Mouse (Mus musculus) lung, postnatal 25 days (tissue): Measurements from ENCODE around the gene Cnot6l.
A peak's percentile ranks its signal among the peaks of the same experiment; 100 is the strongest.

ENCODE experiments used
- DNase-seq: peaks from one replicate; pipeline ENCODE4 v3.0.0; 2022; ENCODE audit warnings: low spot score

Cnot6l gene

DNA sequence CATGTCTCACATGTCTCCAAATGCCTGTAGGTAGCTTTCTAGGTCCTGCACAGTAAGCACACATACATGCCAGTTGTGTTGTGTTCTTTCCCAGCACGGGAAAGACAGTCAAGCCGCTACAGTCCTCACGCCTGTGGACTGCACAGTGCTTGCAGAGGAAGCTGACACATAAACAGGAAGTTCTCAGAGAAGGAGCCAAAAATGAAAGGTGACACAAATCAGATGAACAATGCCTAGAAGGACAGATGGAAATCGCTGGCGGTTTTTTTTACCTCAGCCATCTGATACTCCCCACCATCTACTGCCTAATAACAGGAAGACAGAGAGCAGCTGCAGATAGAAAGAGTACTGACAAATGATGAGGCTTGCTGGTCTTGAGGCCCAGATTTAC lies at the start of gene Cnot6l:
Gene Cnot6l (minus strand): TSS at position 151 of the 391 bp plus-strand sequence.
- peak; percentile 87 for DNase-seq

DNA sequence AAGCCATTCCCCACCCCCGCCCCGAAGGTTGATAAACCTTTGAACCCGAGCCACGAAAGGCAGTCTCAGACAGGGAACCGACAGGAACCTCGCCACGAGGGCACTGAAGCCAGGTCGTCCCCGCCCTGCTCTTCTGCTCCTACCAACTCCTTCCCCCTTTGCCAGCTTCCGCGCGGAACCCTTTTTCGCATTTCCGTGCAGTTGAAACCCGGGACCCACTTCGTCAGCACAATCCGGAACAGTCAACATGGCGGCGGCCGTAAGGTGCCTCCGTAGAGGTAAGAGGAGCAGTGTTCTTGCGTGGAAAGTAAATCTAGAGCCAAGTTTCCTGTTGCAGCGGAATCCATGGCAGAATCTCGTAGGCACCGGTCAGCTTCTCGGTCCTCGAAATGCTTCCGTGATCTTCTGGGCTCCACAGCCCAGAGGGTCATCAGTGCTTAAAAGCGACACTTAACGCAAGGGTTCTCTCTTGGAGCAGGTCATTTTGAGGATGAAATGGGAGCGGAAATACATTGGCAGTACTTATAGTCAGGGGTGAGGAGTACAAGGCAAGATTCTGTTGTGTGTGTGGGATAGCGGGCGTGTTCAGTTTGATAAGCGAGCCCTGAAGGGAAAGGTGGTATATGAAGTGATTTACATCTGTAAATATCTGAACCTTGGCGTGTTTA lies 46.1 kb upstream of the Cnot6l start:
- DNase-seq, result peak; percentile 93

DNA sequence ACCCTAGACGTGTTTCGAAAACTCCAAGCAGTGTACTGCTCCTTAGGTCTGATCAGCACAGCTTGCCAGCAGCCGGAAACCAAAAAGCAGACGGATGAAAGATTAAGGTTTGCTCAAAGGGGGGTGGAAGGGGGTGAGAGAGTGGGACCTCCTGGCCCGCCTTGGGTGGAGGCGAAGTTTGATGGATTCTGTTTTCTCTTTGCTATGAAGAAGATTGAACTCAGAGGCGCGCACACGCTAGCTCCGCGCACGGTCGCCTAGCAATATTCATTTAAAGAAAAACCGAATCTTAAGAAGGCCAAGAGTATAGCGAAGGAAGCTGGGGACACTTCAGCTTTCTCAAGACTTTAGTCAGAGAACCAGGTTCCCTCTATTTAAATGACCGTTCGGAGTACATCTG lies 45.5 kb upstream of the Cnot6l start, which contains the start of gene Mrpl1:
Gene Mrpl1 (plus strand): TSS at position 35 of the 400 bp plus-strand sequence.
- DNase-seq, result peak; percentile 48

DNA sequence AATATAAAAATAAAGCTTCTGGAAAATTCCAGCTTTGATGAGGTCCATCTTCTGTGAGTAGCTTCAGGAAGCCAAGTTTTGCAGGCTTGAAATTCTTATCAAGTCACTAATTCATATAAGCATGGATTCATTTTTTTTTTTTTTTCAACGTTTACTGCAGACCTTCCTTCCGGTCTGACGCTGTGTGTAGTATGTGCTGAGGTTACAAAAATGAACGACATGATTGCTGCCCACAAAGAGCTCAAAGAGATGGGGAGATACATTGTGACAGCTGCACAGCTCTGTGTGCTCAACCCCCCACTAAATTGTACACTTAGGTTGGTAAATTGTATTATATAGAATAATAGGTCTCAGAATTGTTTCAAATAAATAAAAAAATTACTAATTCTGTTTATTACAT lies 44.6 kb upstream of the Cnot6l start:
- DNase-seq, result no peak

GRCm38 (mm10) chr5:96207531-96207930 lies 43.6 kb upstream of the Cnot6l start:
- no peak for DNase-seq

DNA sequence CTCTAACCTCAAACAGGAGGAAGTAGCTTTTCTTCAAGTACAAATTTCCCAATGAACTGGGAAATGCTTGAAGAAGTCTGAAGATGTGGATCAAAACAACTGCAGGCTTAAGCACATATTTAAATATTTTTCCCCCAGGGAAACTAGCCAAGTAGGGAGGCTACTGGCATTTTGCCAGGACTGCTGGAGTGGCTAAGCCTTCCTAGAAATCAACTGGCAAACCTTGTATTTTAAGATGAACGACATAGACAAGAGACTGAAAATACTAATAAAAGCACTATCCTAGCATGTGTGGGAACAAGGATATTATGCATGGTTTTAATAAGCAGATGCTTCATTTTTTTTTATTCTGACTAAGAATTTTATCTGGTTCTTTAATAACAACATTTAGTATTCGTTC lies 42.9 kb upstream of the Cnot6l start:
- DNase-seq, result peak; percentile 79

- DNase-seq, result no peak
These were observed 37.6 kb upstream of the Cnot6l start for GRCm38 (mm10) chr5:96201462-96202154.

GRCm38 (mm10) chr5:96200269-96200668 lies 36.3 kb upstream of the Cnot6l start:
- no peak for DNase-seq

DNA sequence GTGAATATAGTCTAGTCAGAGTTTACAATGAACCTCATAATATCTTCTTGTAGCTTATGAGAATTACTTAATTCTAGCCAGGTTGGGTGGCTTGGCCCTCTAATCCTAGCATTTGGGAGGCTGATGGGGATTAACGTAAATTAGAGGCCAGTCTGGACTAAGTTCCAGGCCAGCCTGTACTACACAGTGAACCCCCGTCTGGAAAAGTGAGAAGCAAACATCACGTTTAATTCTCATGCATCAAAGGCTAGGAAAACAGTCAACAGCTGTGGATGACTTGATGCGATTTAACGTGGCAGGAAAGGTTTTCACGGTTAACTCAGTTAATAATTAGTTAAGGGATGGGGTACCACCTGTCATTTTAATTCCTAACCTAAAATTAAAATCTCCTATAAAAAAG lies 34.3 kb upstream of the Cnot6l start:
- DNase-seq, result no peak

DNA sequence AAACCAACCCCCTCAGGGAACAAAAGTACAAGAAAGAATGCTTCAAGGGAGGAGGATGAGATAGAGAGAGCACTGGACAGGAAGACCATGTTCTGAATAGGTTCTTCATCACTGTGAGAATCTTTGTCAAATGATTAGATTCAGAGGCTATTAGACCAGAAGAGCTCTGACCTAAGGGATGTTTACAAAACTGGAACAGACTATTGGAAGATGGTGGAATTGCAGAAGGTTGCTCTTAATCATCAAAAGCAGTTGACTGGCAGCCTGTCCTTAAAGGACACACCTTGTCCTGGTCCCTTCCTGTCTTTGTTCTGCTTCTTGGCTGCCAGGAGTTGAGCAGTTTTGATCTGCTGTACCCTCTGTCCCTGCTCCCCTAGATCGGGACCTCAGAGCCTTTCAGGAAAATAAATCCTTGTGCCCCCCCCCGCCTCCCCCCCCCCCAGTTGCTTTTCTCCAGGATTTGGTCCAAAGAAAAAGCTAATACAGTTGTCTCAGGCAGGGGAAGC lies 32.6 kb upstream of the Cnot6l start:
- peak; percentile 28 for DNase-seq

GRCm38 (mm10) chr5:96191251-96191650 lies 27.3 kb upstream of the Cnot6l start:
- no peak for DNase-seq

- no peak for DNase-seq
These were observed 25.8 kb upstream of the Cnot6l start for GRCm38 (mm10) chr5:96189761-96190160.

DNA sequence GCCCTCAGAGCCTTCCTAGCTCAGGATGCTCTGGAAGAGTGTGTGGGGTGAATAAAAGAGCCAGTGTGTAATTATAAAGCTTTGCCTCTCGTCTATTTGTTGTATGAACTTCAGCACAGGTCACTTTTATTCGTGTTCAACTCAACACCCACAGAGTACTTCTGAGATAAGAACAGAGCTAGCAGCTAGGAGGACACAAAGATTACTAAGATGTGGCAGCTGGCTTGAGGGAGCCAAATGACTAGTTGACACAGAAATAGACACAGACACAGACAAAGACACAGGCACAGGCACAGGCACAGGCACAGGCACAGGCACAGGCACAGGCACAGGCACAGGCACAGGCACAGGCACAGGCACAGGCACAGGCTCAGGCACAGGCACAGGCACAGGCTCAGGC lies 20.0 kb upstream of the Cnot6l start:
- no peak for DNase-seq

DNA sequence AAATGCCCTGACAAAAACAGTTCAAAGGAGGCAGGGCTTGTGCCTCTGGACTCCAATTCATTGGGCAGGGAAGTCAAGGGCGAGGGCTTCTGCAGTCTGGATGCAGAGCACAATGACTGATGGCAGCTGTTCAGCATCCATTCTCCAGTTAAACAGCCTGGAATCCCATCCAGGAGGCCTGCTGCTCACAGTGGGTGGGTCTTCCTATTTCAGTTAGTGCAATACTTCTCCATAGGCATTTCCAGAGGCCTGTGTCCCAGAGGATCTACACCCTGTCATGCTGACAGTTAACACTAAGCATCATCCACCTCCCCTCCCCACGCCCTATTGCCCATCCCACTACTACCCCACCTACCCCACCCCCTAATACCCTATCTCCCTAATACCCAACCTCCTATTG lies 19.2 kb upstream of the Cnot6l start:
- DNase-seq, result no peak

GRCm38 (mm10) chr5:96176879-96177358 lies 12.9 kb upstream of the Cnot6l start:
- no peak for DNase-seq

- DNase-seq, result peak; percentile 54
These were observed 12.2 kb upstream of the Cnot6l start for GRCm38 (mm10) chr5:96176121-96176520.

- no peak for DNase-seq
These were observed 7.8 kb upstream of the Cnot6l start for GRCm38 (mm10) chr5:96171765-96172164.

- DNase-seq, result no peak
These were observed 6.5 kb upstream of the Cnot6l start for GRCm38 (mm10) chr5:96170443-96170842.

- no peak for DNase-seq
These were observed 2.8 kb upstream of the Cnot6l start for GRCm38 (mm10) chr5:96166761-96167160.

DNA sequence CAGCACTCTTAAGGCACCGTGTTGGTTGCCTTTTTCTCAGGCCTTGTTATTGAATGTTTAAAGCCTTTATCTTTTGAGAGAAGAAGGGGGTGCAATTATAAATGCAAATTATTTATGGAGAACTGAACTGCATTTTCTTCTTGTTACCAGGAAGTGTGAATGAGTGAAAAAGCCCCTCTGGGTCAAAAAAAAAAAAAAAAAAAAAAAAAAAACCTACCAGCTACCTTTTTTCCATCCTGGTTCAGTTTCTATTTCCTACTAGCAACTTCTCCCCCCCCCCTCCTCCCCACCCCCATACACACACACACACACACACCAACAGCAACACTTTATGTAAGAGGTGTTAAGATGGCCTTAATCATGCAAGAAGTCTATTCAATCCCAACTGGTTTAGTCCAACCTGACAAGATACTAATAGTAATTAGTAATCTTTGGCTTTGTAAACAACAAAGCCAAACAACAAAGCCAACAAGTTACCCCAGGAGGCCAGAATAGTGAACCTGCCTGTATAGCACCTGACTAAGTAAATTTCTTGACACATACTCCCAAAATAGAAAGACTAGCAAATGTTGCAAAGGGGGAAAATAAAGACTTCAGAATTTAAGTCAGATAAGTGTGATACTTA lies 463 bp downstream of the Cnot6l start:
- DNase-seq, result no peak

- peak; percentile 91 for DNase-seq
These were observed 1.3 kb downstream of the Cnot6l start for GRCm38 (mm10) chr5:96162399-96163331.
